Mouse (Mus musculus): Measurements from ENCODE around the gene Pum3. TPM values are rescaled to one million over a fixed set of nuclear protein-coding genes. Genes with fewer than 3 reads are reported as not detected.
"Not testable (repeated sequence)": the region's sequence is repeated elsewhere in the genome, so short reads cannot be mapped to it uniquely, and the experiment has no call there.

The Pum3 gene
- total and polyA plus RNA-seq, 3 experiments: 98.3 to 181 (median 166) TPM

DNA sequence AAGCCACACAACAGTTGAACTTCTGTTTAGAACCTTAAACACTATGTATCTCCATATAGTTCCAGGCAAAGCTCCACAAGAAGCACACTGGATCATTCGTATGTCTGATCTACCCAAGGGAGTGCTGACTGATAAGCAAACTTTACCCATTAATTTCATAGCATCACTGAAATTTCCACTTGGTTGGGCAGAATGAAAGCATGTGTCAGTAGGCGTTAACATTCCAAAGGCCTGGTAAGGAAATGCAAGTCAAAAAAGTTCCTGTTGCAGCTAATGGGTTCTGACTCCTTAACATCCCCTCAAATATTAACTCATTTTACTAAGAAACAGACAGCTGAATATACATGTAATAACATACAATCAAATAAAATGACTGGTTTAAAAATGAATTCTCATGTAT, 37.2 kb downstream of the Pum3 start:
- H3K36me3 ChIP-seq (ENCODE audit: control insufficient read depth in 1 of 2, insufficient read depth in 2 of 2, low read length in 2 of 2): peaks cover 0 to 28% of the 10 kb centered on the region in 2 experiments; a peak in 2 of 4 replicates
- no peak overlapping the region for H3K27ac ChIP-seq (ENCODE audit: control insufficient read depth, low read depth, low read length)
- H3K4me1 ChIP-seq (ENCODE audit: control insufficient read depth in 1 of 2, insufficient read depth in 2 of 2, low read length in 2 of 2): no peaks in the 10 kb centered on the region
- no peaks in the 10 kb centered on the region for H3K79me2 ChIP-seq (ENCODE audit: control insufficient read depth, insufficient read depth, low read length, poor library complexity)
- no peak overlapping the region for H3K9ac ChIP-seq (ENCODE audit: control insufficient read depth, low read depth, low read length, poor library complexity, severe bottlenecking)
- H3K9me3 ChIP-seq (replicated peaks; ENCODE audit: insufficient read depth, low read length): no peaks in the 10 kb centered on the region
- no peak for DNase-seq (ENCODE audit: low read depth, low spot score)
- TF ChIP-seq POLR2A (IDR thresholded peaks at IDR 0.05; ENCODE audit: control insufficient read depth in 1 of 2, insufficient read depth in 1 of 2, low read depth in 1 of 2, low read length in 2 of 2, poor library complexity in 1 of 2) (no peak), GATA1 (IDR thresholded peaks at IDR 0.05; ENCODE audit: low read depth, low read length) (no peak), RCOR1 (IDR thresholded peaks at IDR 0.05; ENCODE audit: low read depth, low read length) (no peak), ELF1 (IDR thresholded peaks at IDR 0.05; ENCODE audit: low read depth, low read length) (no peak), ETS1 (IDR thresholded peaks at IDR 0.05; ENCODE audit: low read depth, low read length) (no peak), USF2 (IDR thresholded peaks at IDR 0.05; ENCODE audit: borderline replicate concordance in 1 of 2, insufficient read depth in 1 of 2, low read depth in 1 of 2, low read length in 2 of 2) (no peak), UBTF (IDR thresholded peaks at IDR 0.05; ENCODE audit: borderline replicate concordance, insufficient read depth, low read depth, low read length) (no peak), HCFC1 (IDR thresholded peaks at IDR 0.05; ENCODE audit: low read depth, low read length) (no peak), ZNF384 (IDR thresholded peaks at IDR 0.05; ENCODE audit: low read depth, low read length) (no peak), TBP (IDR thresholded peaks at IDR 0.05; ENCODE audit: low read depth, low read length) (no peak), POLR2AphosphoS5 (IDR thresholded peaks at IDR 0.05; ENCODE audit: borderline replicate concordance, low read depth, low read length) (no peak), MYB (IDR thresholded peaks at IDR 0.05; ENCODE audit: low read depth, low read length) (no peak), TAL1 (IDR thresholded peaks at IDR 0.05; ENCODE audit: low read length) (no peak), ZC3H11A (IDR thresholded peaks at IDR 0.05; ENCODE audit: low read depth, low read length) (no peak), ZMIZ1 (IDR thresholded peaks at IDR 0.05; ENCODE audit: low read depth, low read length) (no peak), CTCF (IDR thresholded peaks at IDR 0.05 in 2 of 3, conservative IDR thresholded peaks at IDR 0.05 in 1 of 3; ENCODE audit: control insufficient read depth in 1 of 3, insufficient read depth in 1 of 3, low read depth in 2 of 3, low read length in 3 of 3, poor library complexity in 1 of 3, severe bottlenecking in 1 of 3) (no peak), EP300 (IDR thresholded peaks at IDR 0.05; ENCODE audit: low read depth in 1 of 2, low read length in 2 of 2) (no peak), NELFE (IDR thresholded peaks at IDR 0.05; ENCODE audit: low read depth, low read length) (no peak)
- H3K4me3 ChIP-seq (ENCODE audit: control insufficient read depth in 1 of 2, insufficient read depth in 1 of 2, low read depth in 2 of 2, low read length in 2 of 2): no peak overlapping the region
- no peaks in the 10 kb centered on the region for H3K27me3 ChIP-seq (ENCODE audit: control insufficient read depth in 1 of 2, insufficient read depth in 2 of 2, low read length in 2 of 2)

- TF ChIP-seq MYC (IDR thresholded peaks at IDR 0.05; ENCODE audit: low read depth, low read length) (no peak), CTCF (IDR thresholded peaks at IDR 0.05 in 2 of 3, conservative IDR thresholded peaks at IDR 0.05 in 1 of 3; ENCODE audit: control insufficient read depth in 1 of 3, insufficient read depth in 1 of 3, low read depth in 2 of 3, low read length in 3 of 3, poor library complexity in 1 of 3, severe bottlenecking in 1 of 3) (no peak), MAFK (IDR thresholded peaks at IDR 0.05; ENCODE audit: borderline replicate concordance, low read depth, low read length) (no peak), SIN3A (IDR thresholded peaks at IDR 0.05; ENCODE audit: low read length) (no peak), TAL1 (IDR thresholded peaks at IDR 0.05; ENCODE audit: low read length) (no peak), NRF1 (IDR thresholded peaks at IDR 0.05; ENCODE audit: insufficient read depth, low read depth, low read length, poor library complexity, severe bottlenecking) (no peak), RCOR1 (IDR thresholded peaks at IDR 0.05; ENCODE audit: low read depth, low read length) (no peak), POLR2A (IDR thresholded peaks at IDR 0.05; ENCODE audit: control insufficient read depth in 1 of 2, insufficient read depth in 1 of 2, low read depth in 1 of 2, low read length in 2 of 2, poor library complexity in 1 of 2) (no peak)
- H3K9ac ChIP-seq (ENCODE audit: control insufficient read depth, low read depth, low read length, poor library complexity, severe bottlenecking): no peak overlapping the region
- H3K79me2 ChIP-seq (ENCODE audit: control insufficient read depth, insufficient read depth, low read length, poor library complexity): no peaks in the 10 kb centered on the region
- H3K4me1 ChIP-seq (ENCODE audit: control insufficient read depth in 1 of 2, insufficient read depth in 2 of 2, low read length in 2 of 2): no peaks in the 10 kb centered on the region
- no peak overlapping the region for H3K4me3 ChIP-seq (ENCODE audit: control insufficient read depth in 1 of 2, insufficient read depth in 1 of 2, low read depth in 2 of 2, low read length in 2 of 2)
- no peaks in the 10 kb centered on the region for H3K9me3 ChIP-seq (replicated peaks; ENCODE audit: insufficient read depth, low read length)
- no peak overlapping the region for H3K27ac ChIP-seq (ENCODE audit: control insufficient read depth, low read depth, low read length)
- DNase-seq (ENCODE audit: low read depth, low spot score): no peak
- H3K27me3 ChIP-seq (ENCODE audit: control insufficient read depth in 1 of 2, insufficient read depth in 2 of 2, low read length in 2 of 2): no peaks in the 10 kb centered on the region
- peaks cover 0 to 28% of the 10 kb centered on the region in 2 experiments; a peak in 2 of 4 replicates for H3K36me3 ChIP-seq (ENCODE audit: control insufficient read depth in 1 of 2, insufficient read depth in 2 of 2, low read length in 2 of 2)
These were observed 38.3 kb downstream of the Pum3 start for GRCm38 (mm10) chr19:27391344-27391743.

DNA sequence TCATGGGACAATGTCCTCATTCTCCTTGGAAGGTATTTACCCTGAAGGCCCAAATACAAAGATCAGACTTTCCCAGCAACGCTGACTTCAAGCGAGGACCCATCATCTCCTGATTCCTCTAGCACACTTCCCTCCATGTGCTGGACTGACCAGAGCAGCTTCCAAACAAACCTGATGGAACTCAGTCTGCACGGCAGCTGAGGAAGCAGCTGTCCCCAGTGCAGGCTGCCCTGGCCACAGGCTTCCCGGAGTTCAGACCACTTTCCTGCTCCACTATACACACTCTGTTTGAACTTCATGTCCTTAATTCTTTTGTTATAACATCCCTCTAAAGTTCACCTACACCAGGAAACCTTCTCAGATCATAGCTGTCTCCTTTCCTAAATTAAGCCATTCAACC, 40.1 kb downstream of the Pum3 start:
- H3K9me3 ChIP-seq (replicated peaks; ENCODE audit: insufficient read depth, low read length); H3K4me3 ChIP-seq (ENCODE audit: control insufficient read depth in 1 of 2, insufficient read depth in 1 of 2, low read depth in 2 of 2, low read length in 2 of 2); H3K27ac ChIP-seq (ENCODE audit: control insufficient read depth, low read depth, low read length); H3K4me1 ChIP-seq (ENCODE audit: control insufficient read depth in 1 of 2, insufficient read depth in 2 of 2, low read length in 2 of 2); H3K27me3 ChIP-seq (ENCODE audit: control insufficient read depth in 1 of 2, insufficient read depth in 2 of 2, low read length in 2 of 2); DNase-seq (ENCODE audit: low read depth, low spot score); H3K9ac ChIP-seq (ENCODE audit: control insufficient read depth, low read depth, low read length, poor library complexity, severe bottlenecking); H3K79me2 ChIP-seq (ENCODE audit: control insufficient read depth, insufficient read depth, low read length, poor library complexity): not testable (repeated sequence)
- H3K36me3 ChIP-seq (ENCODE audit: control insufficient read depth in 1 of 2, insufficient read depth in 2 of 2, low read length in 2 of 2): peaks cover 0 to 21% of the 10 kb centered on the region in 2 experiments; a peak in 2 of 4 replicates
